Mouse (Mus musculus): ENCODE results near the gene Slc1a2.

- TF ChIP-seq CTCF (IDR thresholded peaks at IDR 0.05; ENCODE audit: low read depth): no peak
- no peak for TF ChIP-seq EP300 (IDR thresholded peaks at IDR 0.05; ENCODE audit: low read depth)
Observed at GRCm38 (mm10) chr2:102820225-102820711, 161.8 kb downstream of the Slc1a2 start.
